Mouse (Mus musculus) CH12.LX (cell line): ENCODE measurements at regions not wholly inside any gene's neighbourhood (a gene's known extent, or its start where the extent isn't known, plus 50 kb on each side); places are given as distances from the start of the nearest gene placed in this dataset.

Experiments
- DNase-seq: peaks from one replicate; pipeline ENCODE4 v3.0.0-alpha.2; 2013; ENCODE audit errors: extremely low read depth
- H3K27ac ChIP-seq: 2 replicates; pipeline ENCODE4 v1.5.1; 2012; ENCODE audit warnings: low read depth, mild to moderate bottlenecking, control low read depth, moderate library complexity; ENCODE audit not compliant: insufficient read depth
- H3K27me3 ChIP-seq: replicated peaks from 2 replicates; pipeline ENCODE3; 2012; ENCODE audit warnings: inconsistent platforms
- H3K36me3 ChIP-seq, 2 experiments: replicated peaks in 1 of 2; 2 replicates each; pipeline versions ENCODE3 to v1.6.1; 2012; ENCODE audit warnings: inconsistent platforms in 1 of 2, low read length in 1 of 2, mild to moderate bottlenecking in 1 of 2, mixed read lengths in 1 of 2, moderate library complexity in 1 of 2; ENCODE audit not compliant: control insufficient read depth in 1 of 2, insufficient read depth in 1 of 2
- H3K4me1 ChIP-seq, 2 experiments: 2 replicates each; pipeline ENCODE4 v1.6.1; 2012; ENCODE audit warnings: inconsistent platforms in 1 of 2, moderate library complexity in 1 of 2; ENCODE audit not compliant: insufficient read depth in 2 of 2, control insufficient read depth in 1 of 2
- H3K4me2 ChIP-seq: 2 replicates; pipeline ENCODE4 v1.6.1; 2012; ENCODE audit warnings: low read depth, mild to moderate bottlenecking, control low read depth; ENCODE audit not compliant: poor library complexity, insufficient read depth, severe bottlenecking
- H3K4me3 ChIP-seq, 3 experiments: fragments of 150-350 bp in 1 of 3; sonication (generic) in 1 of 3; replicated peaks in 1 of 3; 2 replicates each; pipeline versions ENCODE3 to v1.5.1; 2011 to 2012; ENCODE audit warnings: low read depth in 2 of 3, low read length in 2 of 3, mild to moderate bottlenecking in 2 of 3, moderate library complexity in 2 of 3, control low read depth in 1 of 3, improper control_type of control experiment in 1 of 3, inconsistent platforms in 1 of 3, mixed read lengths in 1 of 3; ENCODE audit not compliant: poor library complexity in 1 of 3
- H3K79me2 ChIP-seq: replicated peaks from 2 replicates; pipeline ENCODE4 v1.6.1; 2012; ENCODE audit warnings: mild to moderate bottlenecking, moderate library complexity; ENCODE audit not compliant: control insufficient read depth, poor library complexity, insufficient read depth, severe bottlenecking; ENCODE audit errors: extremely low read depth
- H3K9ac ChIP-seq: 2 replicates; pipeline ENCODE4 v1.6.1; 2012; ENCODE audit warnings: low read depth, mild to moderate bottlenecking, control low read depth, moderate library complexity; ENCODE audit not compliant: insufficient read depth
- H3K9me3 ChIP-seq: replicated peaks from 2 replicates; pipeline ENCODE3; 2012; ENCODE audit warnings: low read length, inconsistent platforms, mixed read lengths
- BHLHE40 ChIP-seq: IDR thresholded peaks from 2 replicates; pipeline ENCODE4 v1.6.1; 2011; ENCODE audit warnings: mild to moderate bottlenecking, low read depth, low read length, improper control_type of control experiment
- dilution Hi-C: fragments of 300-500 bp; cut with MboI; formaldehyde crosslinking; loops from 2 replicates; pipeline ENCODE4 v1.14.3; 2020; ENCODE audit warnings: low sequenced_read_pairs; ENCODE audit not compliant: extremely low pct_unique_long_range_greater_than_20kb, extremely low pct_ligation_motif_present
- in situ Hi-C: fragments of 300-500 bp; cut with MboI; formaldehyde crosslinking; loops from 3 replicates; pipeline ENCODE4 v1.14.3; 2019; ENCODE audit warnings: low sequenced_read_pairs, low pct_ligation_motif_present, low pct_unique_long_range_greater_than_20kb, mixed read lengths

DNA sequence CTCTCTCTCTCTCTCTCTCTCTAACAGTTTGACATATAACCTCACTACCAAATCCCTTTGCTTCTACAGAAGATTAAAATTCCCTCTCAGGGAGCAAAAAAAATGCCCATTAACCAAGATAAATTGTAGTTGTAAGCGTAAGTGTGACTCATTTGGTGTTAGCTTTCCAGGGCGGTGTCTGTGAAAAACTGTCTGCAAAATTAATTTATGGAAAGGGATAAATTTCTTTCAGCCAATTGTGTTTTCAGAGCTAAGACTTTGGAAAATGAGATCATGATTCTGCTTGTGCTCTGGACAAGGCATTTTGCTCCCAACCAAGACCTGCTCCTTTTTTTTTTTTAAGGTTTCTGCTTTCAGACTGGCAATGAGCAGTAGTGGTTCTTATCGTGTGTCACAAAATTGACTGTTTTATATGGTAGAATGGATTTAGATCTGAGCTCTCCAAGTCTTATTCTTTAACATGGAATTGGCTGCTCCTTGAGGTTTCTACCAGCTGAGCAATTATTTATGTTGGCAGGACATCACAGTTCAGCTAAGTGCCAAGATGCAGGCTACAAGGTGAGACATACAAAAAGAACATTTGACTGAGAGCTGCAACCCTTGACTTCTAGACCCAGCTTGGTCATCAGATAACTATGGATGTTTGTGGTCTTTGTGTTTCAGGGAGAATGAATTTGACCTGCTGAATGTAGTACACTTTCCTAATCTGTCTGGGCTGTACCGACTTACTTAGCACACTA is 130.8 kb upstream of the S100g start:
- Histone ChIP-seq H3K36me3 (no peaks in the 10 kb centered on the region), H3K4me3 (no peak overlapping the region), H3K27me3 (no peaks in the 10 kb centered on the region), H3K79me2 (no peaks in the 10 kb centered on the region), H3K9ac (no peak overlapping the region), H3K27ac (no peak overlapping the region), H3K9me3 (no peaks in the 10 kb centered on the region), H3K4me2 (no peak overlapping the region), H3K4me1 (no peaks in the 10 kb centered on the region)
- DNase-seq: no peak
- dilution Hi-C loops (no loop called here), in situ Hi-C loops (no loop called here)
- no peak for TF ChIP-seq BHLHE40
